Mouse (Mus musculus): ENCODE results near the gene Supt3.

The Supt3 gene

GRCm38 (mm10) chr17:44780353-44780752, 3.4 kb downstream of the Supt3 start:
- in situ Hi-C loops (cut with MboI, MseI), result no loop called here

DNA sequence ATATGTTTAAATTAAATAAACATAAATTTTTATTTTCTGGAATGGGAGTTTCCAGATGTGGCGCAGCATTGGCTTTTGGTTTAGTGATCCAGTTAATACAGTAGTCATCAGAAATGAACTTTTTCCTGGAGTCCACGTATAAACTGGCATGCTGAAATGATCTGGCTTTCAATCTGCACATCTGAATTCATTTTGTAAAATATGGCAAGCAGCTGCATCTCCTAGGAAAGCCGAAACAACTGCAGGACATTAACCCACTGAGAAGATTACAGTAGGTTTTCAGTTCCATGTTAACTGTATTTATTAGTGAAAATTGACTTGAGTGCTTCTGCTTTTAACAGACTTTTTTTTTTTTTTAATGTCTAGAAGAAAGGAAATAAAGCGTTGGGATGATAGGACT, 5.4 kb downstream of the Supt3 start:
- in situ Hi-C loops (cut with MboI, MseI), result no loop called here

GRCm38 (mm10) chr17:44783143-44783542, 6.2 kb downstream of the Supt3 start:
- in situ Hi-C loops (cut with MboI, MseI), result no loop called here

- in situ Hi-C loops (cut with MboI, MseI), result no loop called here
These were observed 12.2 kb downstream of the Supt3 start for GRCm38 (mm10) chr17:44788982-44789747.

- in situ Hi-C loops (cut with MboI, MseI), result no loop called here
These were observed 15.4 kb downstream of the Supt3 start for GRCm38 (mm10) chr17:44792218-44792917.

DNA sequence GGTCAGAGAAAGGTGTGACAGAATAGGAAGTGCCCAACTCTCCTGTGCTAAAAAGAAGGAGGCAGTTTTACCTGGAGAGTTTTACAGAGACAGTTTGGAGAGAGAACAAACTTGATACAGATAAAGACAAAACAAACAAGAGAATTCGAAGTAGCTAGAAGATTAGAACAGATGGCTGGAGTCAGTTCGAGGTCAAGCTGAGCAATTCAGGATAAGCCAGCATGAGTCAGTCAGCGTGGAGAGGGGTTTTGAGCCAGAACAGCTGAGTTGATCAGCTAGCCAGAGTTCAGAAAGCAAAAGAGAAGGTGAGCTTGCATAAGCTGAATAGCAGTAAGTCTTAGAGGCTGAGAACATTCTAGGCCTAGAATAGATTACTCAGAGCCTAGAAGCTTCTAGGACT, 20.4 kb downstream of the Supt3 start:
- in situ Hi-C loops (cut with MboI, MseI), result no loop called here

- in situ Hi-C loops (cut with MboI, MseI), result no loop called here
These were observed 30.1 kb downstream of the Supt3 start for GRCm38 (mm10) chr17:44807031-44807430.

DNA sequence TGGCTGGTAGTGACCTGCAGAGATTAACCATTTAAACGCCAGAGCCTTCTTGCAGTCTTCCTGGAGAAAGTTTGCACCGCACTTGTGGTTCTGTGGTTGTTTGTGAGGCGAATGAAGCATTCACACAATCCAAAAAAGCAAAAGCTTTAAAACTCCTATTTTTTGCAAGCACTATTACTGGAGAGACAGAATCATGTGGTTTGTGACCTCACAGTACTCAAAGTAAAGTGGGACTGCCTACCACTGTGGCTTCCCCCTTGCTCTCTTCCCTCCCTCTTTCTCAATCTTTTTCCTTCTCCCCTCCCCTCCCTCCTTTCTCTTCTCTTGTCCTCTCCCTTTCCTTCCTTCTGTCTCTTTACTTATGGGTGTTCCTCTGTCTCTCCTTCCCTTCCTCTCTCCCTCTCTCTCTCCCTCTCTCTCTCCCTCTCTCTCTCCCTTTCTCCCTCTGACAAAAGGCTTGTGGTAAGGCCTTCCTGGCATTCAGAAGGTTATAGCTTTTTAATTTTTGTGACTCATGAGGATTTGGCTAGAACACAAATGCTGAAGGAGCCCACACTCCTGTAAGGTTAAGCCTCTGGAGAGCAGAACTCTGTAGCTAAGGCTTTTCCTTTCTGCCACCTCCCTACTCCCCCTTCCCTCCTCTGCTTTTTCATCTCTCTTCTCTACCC, 37.7 kb downstream of the Supt3 start, which contains the start of gene Runx2:
Runx2 (minus strand) TSS at position 290 of the 668 bp plus-strand sequence.
- in situ Hi-C loops (cut with MboI, MseI), result no loop called here

DNA sequence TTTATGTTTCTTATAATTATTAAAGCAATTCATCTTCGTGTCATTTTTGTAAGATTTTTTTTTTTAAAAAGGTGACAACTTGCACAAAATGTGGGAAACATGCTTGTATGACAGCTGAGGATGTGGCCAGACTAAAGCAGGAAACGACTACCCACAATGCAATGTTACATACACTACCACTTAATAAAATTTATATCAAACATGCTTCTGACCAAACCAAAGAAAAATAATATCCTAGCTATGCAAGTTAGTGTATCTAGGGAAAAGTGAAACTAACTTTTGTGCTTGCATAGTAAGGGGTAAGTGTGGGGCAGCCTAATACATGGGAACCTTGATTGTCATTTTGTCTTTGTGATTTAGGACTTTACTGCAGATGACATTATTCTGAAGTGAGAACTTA, 41.9 kb downstream of the Supt3 start:
- in situ Hi-C loops (cut with MboI, MseI), result no loop called here

DNA sequence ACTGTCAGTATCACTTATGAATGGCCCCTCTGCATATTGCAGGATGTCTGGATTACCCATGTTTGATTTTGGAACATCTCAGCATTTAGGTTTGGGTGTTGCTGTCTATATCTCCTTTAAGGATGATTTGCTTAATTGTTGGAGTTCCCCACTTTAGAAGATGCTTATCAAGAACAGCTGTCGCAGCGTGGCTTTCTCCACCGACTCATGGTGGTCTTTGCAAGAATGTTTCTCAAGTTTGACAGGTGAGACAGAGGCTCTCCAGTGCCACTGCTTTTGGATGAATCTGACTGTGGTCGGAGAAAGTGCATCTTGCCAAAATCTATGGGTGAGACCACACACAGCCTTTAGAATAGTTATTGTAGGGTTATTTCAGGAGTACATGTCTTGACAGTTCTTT, 42.9 kb downstream of the Supt3 start:
- in situ Hi-C loops (cut with MboI, MseI), result no loop called here

GRCm38 (mm10) chr17:44821940-44822339, 45.0 kb downstream of the Supt3 start:
- in situ Hi-C loops (cut with MboI, MseI), result no loop called here

DNA sequence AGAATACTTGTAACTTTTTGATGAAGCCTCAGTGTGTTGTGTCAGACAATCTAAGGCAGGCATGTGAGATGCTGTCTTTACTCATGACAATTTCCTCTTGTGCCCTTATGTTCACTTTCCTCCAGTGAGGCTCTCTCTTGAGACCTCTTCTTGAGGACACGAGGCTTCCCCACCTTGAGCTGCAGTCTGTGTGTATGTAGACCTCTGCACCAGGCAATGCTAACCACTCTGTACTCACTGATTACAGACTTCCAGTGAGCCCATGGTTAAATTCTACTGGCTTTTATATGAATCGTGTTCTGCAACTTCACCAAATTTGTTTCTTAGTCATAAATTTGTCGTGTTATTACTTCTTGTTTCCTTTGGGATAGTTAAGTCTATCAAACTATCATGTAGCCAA, 50.2 kb downstream of the Supt3 start:
- in situ Hi-C loops (cut with MboI, MseI), result no loop called here

DNA sequence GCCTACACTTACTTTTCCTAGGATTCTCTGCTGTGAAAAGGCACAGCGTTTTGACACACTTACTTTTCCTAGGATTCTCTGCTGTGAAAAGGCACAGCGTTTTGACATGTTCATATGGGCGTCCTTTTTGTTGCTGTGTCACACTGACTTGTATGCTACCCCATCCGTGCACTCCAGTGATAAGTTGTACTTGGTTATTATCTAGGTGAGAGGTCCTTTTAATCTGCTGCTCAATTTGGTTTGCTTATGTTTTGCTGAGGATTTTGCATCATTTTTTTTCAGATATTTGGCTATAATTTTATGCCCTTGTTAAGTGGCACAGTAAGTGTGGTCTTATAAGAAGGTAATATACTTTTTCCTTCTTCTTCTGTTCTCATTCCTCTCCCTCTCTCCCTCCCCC, 51.0 kb downstream of the Supt3 start:
- in situ Hi-C loops (cut with MboI, MseI), result no loop called here

DNA sequence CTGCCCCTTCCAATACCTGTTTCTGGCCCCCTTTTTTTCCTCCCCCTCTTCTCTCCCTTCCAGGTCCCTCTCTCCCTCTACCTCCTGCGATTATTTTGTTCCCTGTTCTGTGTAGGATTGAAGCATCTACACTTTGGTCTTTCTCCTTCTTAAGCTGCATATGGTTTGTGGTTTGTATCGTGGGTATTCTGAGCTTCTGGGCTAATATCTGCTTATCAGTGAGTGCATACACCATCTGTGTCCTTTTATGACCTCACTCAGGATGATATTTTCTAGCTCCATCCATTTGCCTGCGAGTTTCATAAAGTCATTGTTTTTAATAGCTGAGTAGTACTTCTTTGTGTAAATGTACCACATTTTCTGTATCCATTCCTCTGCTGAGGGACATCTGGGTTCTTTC, 52.6 kb downstream of the Supt3 start:
- in situ Hi-C loops (cut with MboI, MseI), result no loop called here

- in situ Hi-C loops (cut with MboI, MseI), result no loop called here
These were observed 54.2 kb downstream of the Supt3 start for GRCm38 (mm10) chr17:44831201-44831600.

DNA sequence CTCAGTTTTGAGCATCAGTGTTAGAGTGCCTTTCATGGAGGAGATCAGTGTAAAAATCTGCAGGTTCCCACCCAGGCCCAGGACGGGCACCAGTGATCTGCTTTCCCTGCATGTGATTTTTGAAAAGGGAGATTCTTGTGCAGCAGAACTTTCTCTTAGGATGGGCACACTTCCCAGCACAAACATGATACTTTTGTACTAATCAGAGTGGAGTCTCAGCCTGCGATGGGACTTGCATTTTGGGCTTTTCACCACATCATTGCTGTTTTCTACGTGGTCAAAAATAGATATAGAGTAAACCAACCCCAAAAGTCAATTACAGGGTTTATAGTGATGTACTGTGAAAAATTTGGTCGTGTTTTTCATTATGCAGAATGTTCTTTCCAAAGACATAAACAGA, 65.2 kb downstream of the Supt3 start:
- in situ Hi-C loops (cut with MboI, MseI), result no loop called here

GRCm38 (mm10) chr17:44863165-44863564, 86.2 kb downstream of the Supt3 start:
- in situ Hi-C loops (cut with MboI, MseI), result no loop called here

GRCm38 (mm10) chr17:44893592-44893991, 116.6 kb downstream of the Supt3 start:
- in situ Hi-C loops (cut with MboI, MseI), result no loop called here

DNA sequence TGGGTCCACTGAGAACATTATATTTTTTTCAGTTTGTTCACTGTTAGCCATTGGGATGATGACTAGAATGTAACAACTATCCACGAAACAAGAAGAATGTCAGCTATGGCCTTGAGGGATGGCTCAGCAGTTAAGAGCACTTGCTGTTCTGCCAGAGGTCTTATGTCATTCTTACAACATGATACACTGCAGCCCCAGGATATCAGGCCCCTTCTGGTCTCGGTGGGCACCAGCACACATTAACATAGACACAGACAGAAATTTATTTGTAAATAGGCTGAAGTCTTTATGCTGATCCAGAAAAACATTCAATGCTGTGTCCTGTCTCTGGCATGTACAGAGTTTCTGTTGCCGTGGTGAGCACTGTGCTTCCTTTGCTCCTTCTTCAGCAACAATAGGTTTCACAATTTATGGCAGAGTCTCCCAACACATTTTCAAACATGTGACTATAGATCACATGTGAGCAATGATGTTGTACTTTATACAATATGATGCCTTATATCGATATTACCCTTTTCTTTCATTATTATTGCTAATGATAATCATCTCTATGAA, 166.7 kb downstream of the Supt3 start:
- in situ Hi-C loops (cut with MboI, MseI), result no loop called here

GRCm38 (mm10) chr17:44945333-44945732, 168.4 kb downstream of the Supt3 start:
- in situ Hi-C loops (cut with MboI, MseI), result no loop called here

- in situ Hi-C loops (cut with MboI, MseI), result no loop called here
These were observed 171.4 kb downstream of the Supt3 start for GRCm38 (mm10) chr17:44948321-44948720.

- in situ Hi-C loops (cut with MboI, MseI), result no loop called here
These were observed 179.7 kb downstream of the Supt3 start for GRCm38 (mm10) chr17:44956671-44957070.
